Mouse (Mus musculus) monocyte, adult 5-6 weeks (primary cell): ENCODE data around the gene Trpm6. TPM values are rescaled to one million over a fixed set of nuclear protein-coding genes. Genes with fewer than 3 reads are reported as not detected.
"Not testable (repeated sequence)": the region's sequence is repeated elsewhere in the genome, so short reads cannot be mapped to it uniquely, and the experiment has no call there.

ENCODE experiments used
- ATAC-seq: fragments of 153-309, 156-312 bp; replicated peaks from 2 replicates; pipeline ENCODE4 v1.8.0; 2017; ENCODE audit warnings: mild to moderate bottlenecking; ENCODE audit not compliant: low TSS enrichment, insufficient number of reproducible peaks, severe bottlenecking, poor library complexity, low FRiP score
- total RNA-seq: library from RNA; stranded (forward); fragments of 200-1000, 200-491, 200-594 nt; gene quantifications from 3 replicates; pipeline ENCODE4 v1.2.3, GENCODE M21; 2017

Gene Trpm6
- total RNA-seq: not detected in 3 replicates

DNA sequence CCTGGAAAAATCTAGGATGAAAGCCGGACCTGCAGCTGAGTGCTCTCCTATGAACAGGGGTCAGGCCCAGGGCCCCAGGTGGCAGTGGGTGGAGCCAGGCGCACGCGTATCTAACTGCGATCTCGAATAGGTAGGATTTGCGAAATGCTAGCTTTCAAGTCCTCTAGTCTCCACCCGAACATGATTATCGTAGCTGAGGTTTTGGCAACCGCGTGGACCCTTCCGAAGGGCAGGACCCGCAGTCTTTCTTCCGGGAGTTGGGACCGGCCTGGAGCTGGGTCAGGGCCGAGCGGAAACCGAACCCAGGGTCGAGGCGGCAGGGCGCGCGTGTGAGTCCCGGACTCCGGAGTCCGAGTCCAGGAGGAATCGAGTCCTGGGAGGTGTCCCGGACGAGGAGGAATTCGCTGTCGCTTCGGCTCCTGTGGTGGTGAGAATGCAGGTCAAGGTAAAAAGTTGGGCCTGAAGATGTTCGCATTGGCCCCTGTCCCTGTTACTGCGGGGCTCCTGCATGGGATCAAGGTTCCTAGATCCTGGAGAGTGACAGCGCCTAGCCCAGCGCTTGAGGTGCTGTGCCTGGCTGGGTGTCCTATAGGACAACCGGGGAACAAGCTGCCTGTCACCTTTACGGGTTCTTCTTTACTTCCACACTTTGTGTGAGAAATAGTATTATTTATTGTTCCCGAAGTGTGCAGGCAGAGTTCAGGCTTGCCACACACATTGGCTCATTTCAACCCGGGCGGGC, at the start of gene Trpm6:
Gene Trpm6 (plus strand): TSS at position 386 of the 742 bp plus-strand sequence.
- ATAC-seq: no peak

DNA sequence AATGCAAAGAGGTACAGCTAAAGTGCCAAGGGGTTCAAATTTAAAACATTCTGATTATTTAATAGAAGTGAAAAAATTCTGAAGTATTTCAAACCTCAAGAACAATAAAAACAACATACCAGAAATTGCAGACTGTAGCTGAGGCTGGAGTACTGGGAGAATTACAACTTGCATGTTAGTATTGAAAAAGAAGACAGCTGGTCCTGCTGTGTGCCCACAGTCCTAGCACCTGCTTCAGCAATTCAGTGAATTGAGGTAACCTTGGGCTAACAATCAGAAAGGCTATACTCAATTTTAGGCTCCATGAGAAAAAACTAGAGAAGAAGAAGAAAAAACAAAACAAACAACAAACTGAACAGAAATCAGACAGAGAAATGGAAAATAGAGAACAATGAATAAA, 41.7 kb upstream of the Trpm6 start:
- no peak for ATAC-seq

- no peak for ATAC-seq
These were observed 38.9 kb upstream of the Trpm6 start for GRCm38 (mm10) chr19:18710903-18711302.

GRCm38 (mm10) chr19:18711589-18711988, 38.2 kb upstream of the Trpm6 start:
- ATAC-seq: no peak

- no peak for ATAC-seq
These were observed 37.5 kb upstream of the Trpm6 start for GRCm38 (mm10) chr19:18712153-18712865.

GRCm38 (mm10) chr19:18712866-18713300, 36.9 kb upstream of the Trpm6 start, which contains the start of gene D030056L22Rik:
Gene D030056L22Rik (plus strand): TSS chr19:18713193.
- peak; percentile 98 for ATAC-seq

GRCm38 (mm10) chr19:18713357-18713756, 36.4 kb upstream of the Trpm6 start:
- not testable (repeated sequence) for ATAC-seq

GRCm38 (mm10) chr19:18716374-18716773, 33.4 kb upstream of the Trpm6 start:
- ATAC-seq: no peak

GRCm38 (mm10) chr19:18720337-18720736, 29.4 kb upstream of the Trpm6 start:
- ATAC-seq: no peak

DNA sequence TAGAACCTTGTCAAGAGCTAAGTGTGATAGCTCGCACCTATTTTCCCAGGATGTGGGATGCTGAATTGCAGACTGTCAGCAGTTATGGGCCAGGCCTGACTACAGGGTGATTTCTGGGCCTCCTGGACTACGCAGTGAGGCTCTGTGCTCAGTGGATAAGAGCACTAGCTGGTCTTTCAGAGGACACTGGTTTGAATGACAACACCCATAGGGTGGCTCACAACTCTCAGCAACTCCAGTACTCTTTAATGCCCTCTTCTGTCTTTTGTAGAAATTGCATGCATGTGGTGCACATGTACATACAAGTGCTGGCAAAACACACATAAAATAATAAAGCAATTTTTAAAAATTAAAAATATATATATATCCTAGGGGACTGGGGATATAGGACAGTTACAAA, 24.6 kb upstream of the Trpm6 start:
- ATAC-seq: no peak

DNA sequence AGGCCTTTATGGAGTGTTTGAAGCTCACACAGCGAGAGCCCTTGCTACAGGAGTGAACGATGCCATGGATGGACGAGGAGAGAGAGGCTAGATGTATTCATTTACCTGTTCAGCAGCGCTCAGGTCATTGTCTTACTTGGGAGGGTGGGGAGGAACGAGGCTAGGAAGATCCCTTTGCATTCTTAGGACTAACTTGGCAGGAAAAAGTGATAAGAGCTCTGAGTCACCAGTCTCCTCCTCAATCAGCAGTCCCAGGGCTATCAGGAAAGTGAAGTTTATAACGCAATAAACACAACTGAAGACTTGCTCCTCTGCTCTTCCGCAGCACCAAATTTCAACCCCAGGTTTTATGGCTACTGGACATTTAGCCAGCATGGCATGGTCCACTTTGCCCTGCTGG, 19.5 kb upstream of the Trpm6 start:
- ATAC-seq: no peak

- ATAC-seq: no peak
These were observed 18.7 kb upstream of the Trpm6 start for GRCm38 (mm10) chr19:18731077-18731476.

DNA sequence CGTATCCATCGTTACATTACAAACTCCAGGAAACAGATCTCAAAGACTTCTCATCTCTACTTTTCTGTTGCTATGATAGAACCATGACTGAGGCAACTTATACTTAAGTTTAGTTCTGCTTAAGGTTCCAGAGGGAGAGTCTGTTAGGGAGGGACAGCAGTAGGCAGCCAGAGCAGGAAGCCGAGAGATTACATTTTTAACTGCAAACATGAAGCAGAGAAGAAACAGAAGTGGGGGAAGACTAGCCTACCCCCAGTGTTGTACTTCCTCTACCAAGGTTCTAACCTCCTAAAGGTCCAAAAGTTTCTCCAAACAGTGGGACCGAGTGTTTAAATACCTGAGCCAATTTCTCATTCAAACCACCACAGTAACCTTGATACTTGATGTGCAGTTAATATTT, 13.9 kb upstream of the Trpm6 start:
- no peak for ATAC-seq

GRCm38 (mm10) chr19:18739146-18739545, 10.6 kb upstream of the Trpm6 start:
- no peak for ATAC-seq

DNA sequence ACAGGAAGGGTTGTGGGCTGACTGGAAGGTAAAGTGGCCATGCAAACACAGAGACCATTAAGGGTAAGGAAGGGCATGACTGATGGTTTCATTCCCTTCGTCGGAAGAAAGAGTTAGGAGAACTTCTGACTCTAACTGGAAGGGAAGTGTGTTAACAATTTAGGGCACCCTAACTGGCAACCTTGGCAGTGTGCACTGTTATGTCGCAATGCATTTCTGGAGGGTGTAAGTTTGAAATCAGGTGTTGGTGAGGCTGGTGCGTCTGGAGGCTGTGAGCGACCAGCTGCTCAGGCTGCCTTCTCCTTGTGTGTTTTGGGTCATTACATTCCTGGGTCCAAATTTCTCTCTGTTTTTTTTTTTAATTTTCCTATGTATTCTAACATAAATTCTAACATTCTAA, 5.8 kb upstream of the Trpm6 start:
- no peak for ATAC-seq

DNA sequence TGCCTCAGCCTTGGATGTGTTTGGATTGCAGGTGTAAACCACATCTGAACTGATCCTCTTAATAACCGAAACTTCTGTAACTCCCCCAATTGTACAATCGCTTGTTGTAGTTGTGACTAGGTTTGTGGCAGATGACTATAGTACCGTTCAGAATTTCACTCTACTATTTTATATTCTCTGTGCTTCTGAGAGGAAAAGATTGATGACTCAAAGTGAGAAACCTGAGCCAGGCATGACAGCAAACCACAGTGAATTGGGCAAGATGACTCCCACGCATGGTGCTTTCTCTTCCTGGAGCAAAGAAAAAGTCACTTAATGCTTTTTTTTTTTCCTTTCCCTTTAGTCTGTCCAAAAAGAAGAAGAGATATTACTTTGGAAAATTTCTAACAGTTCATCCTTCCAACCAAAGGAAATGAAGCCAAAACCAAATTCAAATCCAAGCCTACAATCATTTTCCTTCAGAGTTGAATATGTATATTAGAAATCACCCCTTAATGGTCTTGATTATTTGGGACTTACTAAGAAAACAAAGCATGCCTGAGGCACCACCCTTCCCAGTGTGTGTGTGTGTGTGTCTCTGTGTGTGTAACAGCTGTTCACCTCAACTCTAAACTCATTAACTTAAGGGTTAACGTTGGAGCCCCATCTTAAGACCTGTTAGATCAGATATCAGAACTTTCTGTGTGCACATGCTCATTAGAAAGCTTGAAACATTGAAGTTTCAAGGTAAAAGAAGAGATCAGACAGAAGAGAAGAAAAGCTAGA, 3.0 kb upstream of the Trpm6 start:
- ATAC-seq: no peak

DNA sequence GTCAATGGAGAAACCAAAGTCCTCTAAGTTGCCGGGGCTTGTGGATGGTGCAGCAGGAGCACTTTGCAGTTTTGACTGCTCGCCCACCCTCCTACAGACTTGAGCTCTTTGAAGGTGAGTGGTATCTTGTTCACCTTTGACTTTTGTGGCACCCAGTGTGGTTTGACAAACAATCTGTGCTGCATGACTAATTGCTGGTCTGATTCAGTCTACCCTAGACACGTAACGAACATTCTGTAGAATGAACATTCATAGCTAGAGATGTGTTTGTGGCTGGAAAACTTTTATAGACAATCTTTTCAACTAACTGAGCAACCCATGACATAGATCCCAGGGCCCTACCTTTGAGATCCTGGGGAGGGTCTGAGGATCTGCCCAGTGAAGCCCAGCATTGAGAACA, 2.4 kb upstream of the Trpm6 start:
- no peak for ATAC-seq

DNA sequence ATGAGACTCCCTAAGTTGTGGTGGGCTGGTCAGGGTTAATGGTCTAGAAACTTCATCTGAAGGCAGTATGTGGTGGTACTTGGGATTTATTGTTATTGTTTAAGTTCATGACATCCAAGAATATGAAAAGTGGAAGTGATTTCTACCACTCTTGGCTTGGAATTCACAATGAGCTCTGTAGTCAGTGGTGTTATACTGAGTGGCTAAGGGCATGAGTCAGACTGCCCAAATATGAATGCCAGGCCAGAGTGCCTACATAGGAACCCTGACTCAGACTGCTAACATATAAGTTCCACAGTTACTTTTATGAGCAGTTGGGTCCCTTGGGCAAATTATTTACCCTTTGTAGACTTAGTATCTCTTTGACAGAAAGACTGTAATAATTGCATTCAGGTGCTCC, 7.4 kb downstream of the Trpm6 start:
- no peak for ATAC-seq

DNA sequence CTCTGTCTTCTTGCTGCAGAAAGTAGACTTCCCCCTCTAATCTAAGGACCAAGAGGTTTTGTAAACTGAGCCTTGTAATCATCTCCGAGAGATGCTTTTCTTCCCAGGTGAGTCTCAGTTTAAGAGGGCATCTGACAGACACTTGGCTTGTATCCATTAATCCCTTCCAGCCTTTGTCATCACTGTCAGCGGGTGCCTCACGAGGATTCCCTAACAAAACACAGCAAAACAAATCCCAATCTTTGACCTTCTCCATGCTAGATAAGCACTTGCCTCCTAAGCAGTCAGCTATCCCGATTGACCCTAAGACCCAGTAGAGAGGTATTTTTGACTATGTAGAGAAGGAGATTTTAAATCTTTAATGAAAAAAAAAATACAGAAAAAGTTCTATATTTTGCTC, 7.9 kb downstream of the Trpm6 start:
- no peak for ATAC-seq
